Mouse (Mus musculus) layer of hippocampus, postnatal 14 days (tissue): ENCODE data around the gene Flywch1. TPM values are rescaled to one million over a fixed set of nuclear protein-coding genes. Genes with fewer than 3 reads are reported as not detected.

Experiments
- DNase-seq, 2 experiments: peaks; one replicate each; pipeline ENCODE4 v3.0.0; 2021 to 2022; ENCODE audit warnings: low spot score in 2 of 2, mixed read lengths in 1 of 2
- total RNA-seq, 2 experiments: library from RNA; stranded (reverse); gene quantifications; 2 replicates each; pipeline ENCODE4 v1.2.3; 2021

The Flywch1 gene
- total RNA-seq, 2 experiments from 2014 or later: 159 to 169 TPM

DNA sequence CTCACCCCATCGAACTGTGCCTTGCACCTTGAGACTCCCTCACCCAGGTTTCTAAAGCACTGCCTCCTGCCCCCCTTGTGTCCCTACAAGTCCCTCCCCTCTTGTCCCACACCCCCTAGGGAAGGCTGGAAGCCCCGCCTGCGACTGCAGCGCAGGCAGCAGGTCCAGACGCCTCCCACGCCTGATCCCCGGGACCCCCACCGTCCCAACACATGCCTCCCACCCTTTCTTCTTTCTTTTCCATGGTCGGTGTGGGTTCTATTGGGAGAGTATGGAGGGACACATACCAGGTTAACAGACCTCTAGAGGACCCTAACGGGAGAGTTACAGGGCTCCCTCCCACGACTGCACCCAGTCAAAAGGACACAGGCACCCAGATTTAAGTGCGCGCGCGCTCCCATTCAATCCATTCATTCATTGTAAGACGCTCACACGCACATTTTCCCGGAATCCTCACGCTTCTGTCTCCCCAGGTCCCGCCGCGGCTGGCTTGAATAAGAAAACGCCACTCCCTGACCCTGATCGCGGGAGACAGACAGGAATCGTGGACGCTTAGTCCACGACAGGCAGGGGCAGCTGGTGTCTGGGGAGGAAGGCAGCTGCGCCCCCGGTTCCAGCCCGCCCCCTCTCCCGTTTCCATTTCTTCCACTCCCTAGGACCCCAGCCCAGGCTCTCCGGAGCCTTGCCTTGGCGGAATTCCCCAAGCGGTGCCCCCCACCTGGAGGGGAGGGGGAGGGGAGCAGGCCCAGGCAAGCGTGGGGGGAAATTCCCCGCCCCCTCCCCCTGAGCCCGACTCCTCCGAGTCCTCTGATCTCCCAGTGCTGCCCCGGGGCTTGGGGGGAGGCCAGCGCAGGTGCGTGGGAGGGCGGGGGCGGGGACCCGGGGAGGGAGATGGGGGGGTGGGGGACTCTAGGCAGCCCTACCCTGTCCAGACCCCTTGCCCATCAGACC lies 25.8 kb downstream of the Flywch1 start, which contains the start of gene Kremen2:
Gene Kremen2 (minus strand): TSS at position 533 of the 951 bp plus-strand sequence.
- no peak for DNase-seq

DNA sequence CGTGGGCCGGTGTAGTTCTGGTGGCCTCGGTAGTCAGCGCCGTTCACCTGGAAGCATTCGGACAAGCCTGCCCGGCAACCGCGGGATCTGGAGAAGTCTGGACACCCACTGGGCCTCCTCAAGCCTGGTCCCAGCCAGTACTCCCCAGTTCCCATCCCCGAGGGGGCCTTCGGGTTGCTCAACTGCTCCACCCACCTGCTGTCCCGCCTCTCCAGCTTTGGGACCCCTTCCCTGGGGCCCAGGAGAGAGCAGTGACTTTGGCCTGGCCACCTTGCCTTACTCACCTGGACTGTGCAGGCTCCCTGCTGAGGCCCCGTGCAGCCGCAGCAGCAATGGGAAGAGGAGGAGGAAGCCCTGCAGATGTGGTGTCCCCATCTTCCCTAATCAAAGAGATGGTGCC lies 26.8 kb downstream of the Flywch1 start:
- no peak for DNase-seq

DNA sequence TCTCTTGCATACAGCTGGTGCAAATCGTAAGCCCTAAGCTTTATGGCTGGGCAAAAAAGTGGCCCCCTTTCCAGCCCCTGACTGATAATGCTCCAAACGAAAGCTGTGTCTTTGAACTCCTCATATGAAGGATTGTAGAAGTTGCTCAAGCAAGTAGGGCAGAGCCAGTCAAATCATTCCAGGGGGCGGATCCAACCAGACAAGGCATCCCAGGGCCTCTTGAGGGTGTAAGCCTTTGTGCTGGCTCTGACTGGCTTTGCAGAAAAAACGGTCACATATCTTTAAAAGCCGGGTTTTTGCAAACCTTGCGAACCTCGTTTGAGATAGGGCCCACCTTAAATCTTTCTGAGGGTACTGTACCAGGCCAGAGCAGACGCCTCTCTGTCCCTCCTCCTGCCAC lies 27.3 kb downstream of the Flywch1 start:
- no peak for DNase-seq

DNA sequence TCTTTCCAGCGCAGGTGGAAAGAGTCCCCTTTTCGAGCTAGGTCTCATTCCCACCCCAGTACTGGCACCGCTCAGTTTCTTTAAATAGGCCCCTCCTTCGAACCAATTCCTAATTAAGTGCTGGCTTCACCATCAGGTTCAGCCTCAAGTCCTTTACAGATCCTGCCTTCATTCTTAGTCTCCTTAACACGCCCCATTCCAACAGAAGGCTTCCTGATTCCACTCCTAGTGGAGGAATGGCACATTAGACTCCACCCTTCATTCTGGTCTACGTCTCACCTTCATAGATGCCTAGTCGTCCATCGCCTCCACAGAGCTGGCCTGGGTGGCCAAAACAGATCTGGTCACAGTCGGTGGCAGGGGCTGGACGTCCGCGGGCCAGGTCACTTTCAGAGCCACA lies 28.5 kb downstream of the Flywch1 start:
- no peak for DNase-seq

DNA sequence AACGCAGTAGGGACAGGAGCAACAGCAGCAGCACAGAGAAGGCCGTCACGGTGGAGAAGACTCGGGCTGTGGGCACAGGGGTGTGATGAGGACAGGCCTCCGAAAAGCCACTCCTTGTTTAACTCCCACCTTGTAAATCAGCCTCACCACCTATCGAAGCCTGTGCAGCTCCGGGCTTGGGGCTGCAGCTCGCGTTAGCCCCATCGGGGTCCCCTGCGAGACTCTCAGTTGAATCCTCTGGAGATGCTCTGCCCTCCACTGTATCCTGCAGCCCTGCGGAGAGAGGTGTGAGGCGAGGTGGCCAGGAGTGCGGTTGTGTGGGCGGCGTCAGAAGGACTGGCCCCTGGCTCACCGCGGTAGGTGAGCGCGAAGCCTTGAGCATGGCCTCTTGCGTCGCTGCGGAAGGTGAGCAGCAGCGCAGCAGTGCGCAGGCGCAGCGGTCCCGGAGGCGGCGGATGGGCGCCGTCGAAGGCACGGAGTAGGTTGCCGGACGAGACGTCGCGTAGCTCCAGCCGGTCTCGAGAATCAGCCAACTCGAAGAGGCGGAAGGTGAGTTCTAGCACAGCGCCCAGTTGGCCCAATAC lies 29.1 kb downstream of the Flywch1 start:
- DNase-seq: no peak

DNA sequence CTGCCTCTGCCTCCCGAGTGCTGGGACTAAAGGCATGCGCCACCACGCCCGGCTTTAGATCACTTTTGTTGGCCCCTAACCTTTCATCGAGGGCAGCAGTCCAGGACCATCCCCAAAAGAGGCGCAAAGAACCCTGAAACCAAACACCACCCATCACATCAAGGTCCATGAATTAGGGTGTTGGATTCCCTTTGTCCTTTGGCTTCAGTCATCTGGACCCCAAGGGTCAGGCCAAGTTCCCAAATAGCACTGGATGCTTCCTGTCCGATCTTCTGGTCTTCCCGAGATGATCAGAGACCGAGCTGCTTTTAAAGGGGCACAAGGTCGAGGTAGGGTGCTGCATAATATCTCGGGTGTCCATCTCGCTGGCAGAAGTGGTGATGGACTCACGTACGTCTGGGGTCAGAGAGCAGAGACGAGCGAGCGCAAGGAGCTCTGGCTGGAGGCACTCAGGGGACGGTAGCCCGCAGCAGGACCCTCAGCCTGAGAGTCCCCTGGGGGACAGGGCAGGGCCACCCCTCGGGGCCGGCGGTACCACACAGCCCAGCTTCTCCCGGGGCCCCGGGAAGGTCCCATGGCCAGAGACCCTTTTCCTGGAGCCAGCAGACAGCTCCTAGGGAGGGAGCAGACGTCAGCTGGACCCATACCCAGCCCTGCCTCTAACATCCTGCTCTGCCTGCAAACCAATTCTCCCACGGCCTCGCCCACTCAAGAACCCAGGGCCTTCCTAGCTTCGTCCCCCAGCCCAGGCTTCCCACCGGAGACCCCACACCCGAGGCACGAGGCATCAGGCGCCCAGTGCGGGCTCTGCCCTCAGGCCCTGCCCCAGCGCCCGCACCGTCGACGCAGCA lies 29.8 kb downstream of the Flywch1 start:
- DNase-seq: no peak

DNA sequence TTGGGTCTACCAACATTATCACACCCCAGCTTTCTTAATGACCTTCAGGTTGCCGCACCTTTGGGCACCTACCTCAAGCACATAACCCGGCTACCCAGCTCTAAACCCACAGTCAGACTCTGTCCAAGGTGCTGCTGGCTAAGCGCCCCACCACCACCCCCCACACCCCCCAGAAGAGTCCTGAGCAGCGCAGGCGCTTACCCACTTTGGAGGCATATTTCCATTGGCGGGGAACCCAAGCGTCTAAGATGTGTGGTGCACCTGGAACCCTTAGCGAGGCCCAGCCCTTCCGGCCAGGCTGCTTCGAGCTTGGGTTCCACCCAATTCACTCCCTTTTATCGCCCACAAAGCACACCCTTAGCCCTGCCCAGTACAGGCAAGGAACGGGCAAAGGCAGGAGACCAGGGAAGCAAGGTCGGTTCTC lies 30.8 kb downstream of the Flywch1 start, which contains the start of gene Paqr4:
Gene Paqr4 (minus strand): TSS at position 270 of the 424 bp plus-strand sequence.
- no peak for DNase-seq

DNA sequence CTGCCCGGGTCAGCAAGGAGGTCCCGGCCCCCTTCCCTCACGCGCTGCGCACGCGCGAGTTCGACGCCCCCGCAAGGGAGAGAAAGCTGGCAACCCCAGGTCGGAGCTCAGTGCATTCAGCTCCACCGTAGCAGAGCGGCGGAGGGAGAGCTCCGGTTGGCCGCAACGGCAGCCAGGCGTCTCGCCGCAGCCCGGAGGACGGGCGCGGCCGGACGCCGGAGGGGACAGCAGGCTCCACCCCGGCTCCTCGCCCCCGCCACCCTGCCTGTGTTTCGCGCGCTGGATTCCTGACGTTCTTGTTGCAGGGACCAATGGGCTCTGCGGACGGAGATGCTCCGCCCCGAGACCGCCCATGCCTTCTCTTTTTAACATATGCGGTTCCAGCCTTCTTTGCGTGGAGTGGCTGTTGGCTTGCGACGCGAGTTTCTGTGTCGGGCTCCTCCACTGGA lies 31.2 kb downstream of the Flywch1 start:
- peak; percentile 85 to 94 for DNase-seq

DNA sequence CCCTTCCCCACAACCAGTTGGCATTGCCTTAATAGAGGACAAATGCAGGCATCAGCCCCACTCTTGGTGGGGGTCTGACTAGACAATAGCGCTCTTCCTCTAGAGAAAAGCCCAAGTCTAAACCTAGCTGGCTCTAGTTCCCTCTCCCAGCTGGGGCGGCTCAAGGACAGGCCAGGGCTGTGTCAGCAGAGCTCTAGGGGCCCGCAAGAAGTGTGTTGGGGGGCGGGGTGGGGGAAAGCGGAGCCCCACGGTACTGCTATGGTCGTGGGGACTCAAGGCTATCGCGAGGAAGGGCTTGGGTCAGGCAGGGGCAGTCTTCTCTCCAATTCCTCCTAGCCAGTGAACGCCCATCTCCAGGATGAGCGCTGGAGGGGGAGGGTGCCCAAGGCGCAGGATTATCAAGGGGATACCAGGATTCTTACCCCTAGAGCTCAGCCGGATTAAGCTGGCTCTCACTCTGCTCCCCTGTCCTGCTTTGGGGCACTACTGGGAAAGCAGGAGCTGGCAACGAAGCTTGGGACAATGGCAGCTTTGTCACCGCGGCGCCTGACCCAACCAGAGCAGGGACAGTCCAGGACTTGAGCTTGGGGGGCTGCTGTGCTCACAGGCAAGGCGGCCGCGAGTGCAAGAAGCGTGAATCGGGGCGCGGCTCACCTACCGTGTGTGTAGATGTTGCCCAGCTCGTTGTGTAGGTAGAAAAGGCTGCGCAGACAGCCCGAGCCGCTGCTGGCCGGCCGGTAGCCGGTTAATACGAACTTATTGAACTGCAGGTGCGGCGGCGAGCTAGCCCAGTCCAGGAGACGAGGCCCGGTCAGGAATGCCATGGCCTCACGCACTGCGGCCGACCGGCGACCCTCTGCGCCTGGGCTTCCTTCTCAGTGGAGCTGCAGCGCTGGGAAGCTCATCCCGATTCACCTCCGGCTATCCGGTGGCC lies 31.9 kb downstream of the Flywch1 start:
- DNase-seq: peak in 1 of 2 experiments; percentile 41

DNA sequence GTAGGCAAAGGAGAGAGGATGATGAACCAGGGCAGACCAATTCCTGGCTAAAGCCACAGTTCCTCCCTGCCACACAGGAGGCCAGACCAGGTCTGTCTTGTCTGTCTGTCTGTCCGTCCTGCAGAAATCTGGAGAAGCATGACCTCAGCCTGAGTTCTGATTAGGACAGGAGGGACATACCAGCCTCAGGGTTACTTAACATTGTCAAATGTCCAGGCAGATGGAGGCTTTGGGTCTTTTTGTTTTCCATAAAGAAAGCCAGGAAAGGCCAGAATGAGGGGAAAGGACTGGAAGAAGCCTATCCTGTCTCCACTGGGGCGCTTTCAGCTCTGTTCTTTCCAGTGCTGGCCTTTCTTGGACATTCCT lies 32.6 kb downstream of the Flywch1 start:
- DNase-seq: no peak

DNA sequence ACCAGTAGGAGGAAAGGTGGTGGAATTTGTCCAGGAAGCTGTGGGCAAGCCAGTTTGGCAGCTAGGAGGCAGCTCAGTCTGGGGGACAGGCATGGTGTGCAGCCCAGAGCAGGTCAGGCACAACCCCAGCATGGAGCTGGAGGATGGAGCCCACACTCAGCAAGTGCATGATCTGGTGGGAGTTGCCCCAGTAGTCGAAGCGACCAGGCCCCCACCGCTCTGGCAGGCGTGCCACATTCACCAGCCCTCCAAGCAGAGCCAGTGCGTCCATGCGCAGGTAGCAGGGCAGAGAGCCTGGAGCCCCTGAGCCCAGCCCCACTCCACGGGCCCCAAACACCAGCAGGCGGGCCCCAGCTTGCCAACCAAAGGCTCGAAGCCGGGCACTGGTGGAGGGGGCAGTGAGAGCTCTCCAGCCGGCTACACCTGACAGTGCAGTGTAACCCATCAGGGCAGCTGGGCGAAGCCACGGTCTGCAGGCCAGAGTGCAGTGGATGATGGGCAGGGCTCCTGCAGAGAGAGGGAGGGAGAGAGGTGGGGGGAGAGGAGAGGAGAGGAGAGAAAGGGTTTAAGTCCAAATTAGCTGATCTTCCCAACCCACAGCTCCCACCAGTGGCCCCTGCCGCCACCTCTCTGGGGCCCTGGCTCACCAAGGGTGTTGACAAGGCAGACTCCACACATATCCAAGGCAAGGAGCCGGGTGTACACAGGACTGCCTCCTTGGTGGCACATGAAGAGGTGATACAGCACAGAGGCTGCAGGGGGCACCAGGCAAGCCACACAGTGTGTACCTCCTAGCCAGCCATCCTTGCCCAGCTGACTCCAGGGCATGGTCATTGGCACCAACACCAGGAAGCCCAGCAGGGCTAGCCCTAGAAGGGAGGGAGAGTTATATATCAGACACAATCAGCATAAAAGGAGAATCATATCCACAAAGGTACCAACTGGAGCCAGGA lies 33.6 kb downstream of the Flywch1 start:
- no peak for DNase-seq

DNA sequence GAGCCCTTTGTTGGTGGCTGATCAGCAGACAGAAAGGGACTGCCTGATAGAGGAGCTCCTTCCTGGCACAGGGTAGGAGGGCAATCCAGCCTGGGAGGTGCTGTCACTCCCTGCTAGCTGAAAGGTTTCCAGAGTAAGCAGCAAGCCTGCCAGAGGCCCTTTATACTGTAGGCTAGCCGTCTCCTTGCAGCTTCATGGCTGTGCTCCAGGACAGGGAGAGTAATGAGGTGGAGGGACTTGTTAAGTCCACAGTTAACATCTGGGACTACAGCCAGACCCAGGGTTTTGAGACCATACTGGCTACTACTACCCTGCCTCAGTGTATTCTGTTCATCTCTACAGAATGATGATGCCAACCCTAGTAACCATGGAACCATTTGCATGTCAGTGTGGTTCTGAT lies 37.1 kb downstream of the Flywch1 start:
- no peak for DNase-seq

DNA sequence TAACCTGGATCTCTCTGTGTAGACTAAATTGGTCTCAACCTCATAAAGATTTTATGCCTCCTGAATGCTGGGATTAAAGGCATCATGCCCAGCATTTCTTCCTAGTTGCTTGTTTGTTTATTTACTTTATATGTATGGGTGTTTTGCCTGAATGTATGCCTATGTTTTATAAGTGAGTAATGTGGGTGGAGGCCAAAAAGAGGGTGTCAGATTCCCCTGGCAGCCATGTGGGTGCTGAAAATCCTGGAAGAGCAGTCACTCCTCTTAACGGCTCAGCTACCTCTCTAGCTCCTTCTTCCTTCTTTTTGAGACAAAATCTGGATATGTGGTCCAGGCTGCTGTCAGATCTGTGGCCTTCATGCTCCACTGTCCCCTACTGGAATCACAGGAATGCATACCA lies 41.0 kb downstream of the Flywch1 start:
- DNase-seq: no peak

DNA sequence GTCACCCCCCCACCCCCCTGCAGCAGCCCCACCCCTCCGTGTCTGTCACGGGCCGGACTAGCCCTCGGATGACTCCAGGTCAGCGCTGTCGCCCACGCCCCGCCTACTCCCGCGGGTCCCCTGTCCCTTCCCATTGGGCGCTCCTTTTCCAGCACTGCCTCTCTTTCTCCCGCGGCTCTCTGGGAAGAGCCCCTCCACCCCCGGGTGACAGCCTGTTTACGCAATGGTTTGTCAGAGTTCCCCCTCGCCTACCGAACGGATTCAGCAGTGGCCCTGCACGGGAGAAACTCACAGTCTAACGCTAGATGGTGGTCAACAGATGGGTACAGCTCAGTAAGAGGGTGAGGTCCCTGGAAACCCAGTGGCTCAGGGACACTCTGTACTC lies 44.7 kb downstream of the Flywch1 start:
- peak; percentile 34 to 69 for DNase-seq

DNA sequence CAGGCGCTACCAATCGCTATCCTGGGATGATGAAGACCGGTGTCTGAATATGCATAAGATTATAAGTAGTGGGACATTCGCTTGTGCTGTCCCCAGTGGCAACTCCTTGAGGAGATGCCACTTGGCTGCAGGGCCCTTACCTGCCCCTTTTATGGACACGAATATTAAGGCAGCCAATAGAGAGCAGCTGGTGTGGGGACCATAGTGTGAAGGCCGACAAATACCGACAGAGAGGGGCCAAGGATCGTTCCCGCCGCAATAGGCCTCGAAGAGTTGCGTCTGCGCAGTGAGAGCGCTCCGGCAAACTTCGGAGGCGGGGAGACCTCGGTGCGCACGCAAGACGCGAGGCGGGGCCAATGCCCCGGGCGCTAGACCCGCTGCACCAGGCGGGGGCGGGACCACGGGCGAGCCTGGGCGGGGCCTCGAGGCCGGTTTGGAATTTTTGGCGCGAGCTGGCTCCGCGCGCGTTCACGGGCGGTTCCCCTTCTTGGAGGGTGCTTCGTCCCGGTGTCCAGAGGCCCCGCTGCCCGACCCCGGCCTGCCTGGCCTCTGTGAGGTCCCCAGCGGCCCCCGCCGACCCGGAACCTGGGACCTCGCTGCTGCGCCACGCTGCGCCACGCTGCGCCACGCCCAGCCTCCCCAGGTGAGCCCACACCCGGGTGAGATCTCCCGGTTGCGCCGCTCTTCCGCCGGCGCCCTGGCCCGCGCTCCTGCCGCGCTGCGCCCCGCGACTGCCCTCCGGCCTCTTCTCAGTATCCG lies 45.2 kb downstream of the Flywch1 start, which contains the start of gene Pkmyt1:
Gene Pkmyt1 (plus strand): TSS at position 338 of the 759 bp plus-strand sequence.
- DNase-seq: peak; percentile 91 to 94

DNA sequence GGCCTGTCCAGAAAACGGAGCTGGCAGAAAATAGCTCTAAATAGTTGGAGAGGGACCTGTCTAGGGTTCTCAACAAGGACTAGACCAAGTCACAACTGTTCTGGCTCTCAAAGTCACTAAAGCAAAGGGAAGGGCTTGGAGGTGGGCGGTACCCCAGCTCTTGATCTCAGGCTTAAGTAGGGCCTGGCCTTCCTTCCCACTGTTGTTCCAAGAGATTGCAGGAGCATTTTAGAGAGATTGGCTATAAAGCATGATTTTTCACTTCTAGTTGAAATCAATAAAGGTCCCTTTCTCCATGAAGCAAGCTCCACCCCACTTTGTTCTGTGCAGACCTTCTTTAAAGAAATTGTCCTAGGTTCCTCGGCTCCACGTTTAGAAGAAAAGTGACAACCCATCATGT lies 45.9 kb downstream of the Flywch1 start:
- no peak for DNase-seq

DNA sequence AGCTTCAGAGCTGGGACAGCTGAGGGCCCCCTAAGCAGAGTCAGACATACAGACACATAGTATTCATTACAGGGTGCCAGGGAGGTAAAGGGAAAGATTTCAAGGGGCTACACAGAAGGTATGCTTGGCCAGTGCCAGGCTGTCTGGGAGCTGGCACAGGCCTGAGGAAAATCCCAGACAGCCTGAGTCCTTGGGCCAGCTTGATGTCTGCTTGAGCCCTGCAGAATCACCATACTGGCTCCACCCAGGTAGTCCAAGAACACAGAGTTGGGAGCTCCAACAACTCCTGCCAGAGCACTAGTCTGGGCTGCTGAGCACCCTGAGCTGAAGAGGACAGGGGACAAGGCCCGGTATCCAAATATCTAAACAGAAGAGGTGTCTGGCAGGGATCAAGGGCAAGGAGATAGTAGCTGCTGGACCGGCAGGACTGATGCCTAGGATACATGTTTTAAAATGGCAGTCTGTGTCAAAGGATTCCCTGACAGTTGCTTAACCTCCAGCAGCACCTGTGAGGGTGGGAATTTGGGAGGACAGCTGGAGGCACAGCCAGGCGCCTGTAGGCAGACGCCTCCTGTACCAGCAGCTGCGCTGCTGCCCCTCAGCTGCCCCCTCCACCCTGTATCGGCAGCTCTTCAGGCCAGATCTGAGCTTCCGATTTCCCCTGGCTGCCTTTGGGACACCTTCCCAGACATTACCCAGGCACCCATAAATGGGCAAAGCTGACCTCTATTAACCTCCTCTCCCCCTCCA lies 48.9 kb downstream of the Flywch1 start, which contains the start of gene 1520401A03Rik:
Gene 1520401A03Rik (minus strand): TSS at position 408 of the 750 bp plus-strand sequence.
- no peak for DNase-seq
